Mouse (Mus musculus): ENCODE results near the gene St6gal1.

GRCm38 (mm10) chr16:23379536-23380230 lies 155.1 kb downstream of the St6gal1 start:
- TF ChIP-seq CTCF (IDR thresholded peaks at IDR 0.05; ENCODE audit: low read depth, low read length) (no peak), POLR2A (IDR thresholded peaks at IDR 0.05; ENCODE audit: borderline replicate concordance, low read depth, low read length) (no peak)

All from bone marrow macrophage, adult 2 months (primary cell).